7 mouse cellular contexts compared by ENCODE assay signal in genomic region chr3:55782056-55782687, GRCm38 (mm10). TPM values are rescaled to one million over a fixed set of nuclear protein-coding genes. Genes with fewer than 3 reads are reported as not detected.
A peak's percentile ranks its signal among the peaks of the same experiment; 100 is the strongest.
DNase-seq lines count a peak whose midpoint lies in the region; ATAC-seq lines count a peak whose summit lies in the region.

Mab21l1 (plus strand) TSS chr3:55782510.

- peak; percentile 94 for DNase-seq in NIH3T3 (ENCODE audit: low read depth)
- peak; percentile 63 for DNase-seq in forebrain, embryonic 14.5 days (ENCODE audit: low spot score)
- DNase-seq in liver, embryonic 13.5 days, result no peak
- DNase-seq in right cerebral cortex, adult 2 months (ENCODE audit: low spot score in 2 of 2), result no peak

- H3K36me3 ChIP-seq in forebrain, embryonic 14.5 days (ENCODE audit: control insufficient read depth, insufficient read depth, low read length), result no peaks in the 10 kb centered on the region
- H3K36me3 ChIP-seq in hindbrain, embryonic 13.5 days, result no peaks in the 10 kb centered on the region
- no peaks in the 10 kb centered on the region for H3K36me3 ChIP-seq in liver, embryonic 13.5 days
- no peaks in the 10 kb centered on the region for H3K36me3 ChIP-seq in stomach, embryonic 15.5 days

- H3K27me3 ChIP-seq in forebrain, embryonic 14.5 days (replicated peaks; ENCODE audit: control insufficient read depth, insufficient read depth, low read length), result peaks cover 77% of the 10 kb centered on the region
- H3K27me3 ChIP-seq in hindbrain, embryonic 13.5 days, result peaks cover 20% of the 10 kb centered on the region; the same call in 1 of the 2 replicates
- peaks cover 87% of the 10 kb centered on the region for H3K27me3 ChIP-seq in liver, embryonic 13.5 days
- H3K27me3 ChIP-seq in stomach, embryonic 15.5 days (replicated peaks), result peaks cover 50% of the 10 kb centered on the region

- peak within 1 kb of the TSS; percentile 0; the same call in 1 of the 2 replicates for H3K27ac ChIP-seq in brown adipose tissue, adult 24 weeks (replicated peaks; ENCODE audit: low read depth, low read length)
- 0 out of 2 replicates have a peak within 1 kb of the TSS, but pooled peaks have one; percentile 60 for H3K27ac ChIP-seq in forebrain, embryonic 14.5 days (ENCODE audit: low read depth, low read length)
- peak within 1 kb of the TSS; percentile 98 for H3K27ac ChIP-seq in hindbrain, embryonic 13.5 days
- H3K27ac ChIP-seq in liver, embryonic 13.5 days, result no peak within 1 kb of the TSS
- H3K27ac ChIP-seq in stomach, embryonic 15.5 days, result no peak within 1 kb of the TSS

- peak; percentile 56 for ATAC-seq in forebrain, embryonic 14.5 days
- peak; percentile 72 for ATAC-seq in hindbrain, embryonic 13.5 days (ENCODE audit: low FRiP score)
- ATAC-seq in liver, embryonic 13.5 days (ENCODE audit: low read depth), result no peak
- no peak for ATAC-seq in stomach, embryonic 15.5 days (ENCODE audit: insufficient read depth, low FRiP score, low read depth)

- 1% methylated on average over 16 of the region's 16 CpGs for WGBS in forebrain, embryonic 14.5 days
- 3% methylated on average over 16 of the region's 16 CpGs for WGBS in hindbrain, embryonic 13.5 days
- WGBS in liver, embryonic 13.5 days (ENCODE audit: insufficient replicate concordance), result 3% methylated on average over 16 of the region's 16 CpGs
- WGBS in stomach, embryonic 15.5 days, result 20% methylated on average over 16 of the region's 16 CpGs

- peak within 1 kb of the TSS; percentile 60 for H3K4me3 ChIP-seq in brown adipose tissue, adult 24 weeks (ENCODE audit: insufficient read depth, low read depth, low read length)
- peak within 1 kb of the TSS; percentile 19 for H3K4me3 ChIP-seq in forebrain, embryonic 14.5 days (ENCODE audit: low read depth, low read length)
- peak within 1 kb of the TSS; percentile 65 for H3K4me3 ChIP-seq in hindbrain, embryonic 13.5 days
- H3K4me3 ChIP-seq in liver, embryonic 13.5 days (replicated peaks), result peak within 1 kb of the TSS; percentile 32
- peak within 1 kb of the TSS; percentile 26 for H3K4me3 ChIP-seq in stomach, embryonic 15.5 days (replicated peaks)

- H3K9ac ChIP-seq in forebrain, embryonic 14.5 days (ENCODE audit: low read length), result peak within 1 kb of the TSS; percentile 45
- peak within 1 kb of the TSS; percentile 97 for H3K9ac ChIP-seq in hindbrain, embryonic 13.5 days
- H3K9ac ChIP-seq in liver, embryonic 13.5 days, result no peak within 1 kb of the TSS
- no peak within 1 kb of the TSS for H3K9ac ChIP-seq in stomach, embryonic 15.5 days

- H3K4me2 ChIP-seq in forebrain, embryonic 14.5 days (ENCODE audit: low read length), result peak within 1 kb of the TSS; percentile 44
- H3K4me2 ChIP-seq in hindbrain, embryonic 13.5 days, result peak within 1 kb of the TSS; percentile 69
- H3K4me2 ChIP-seq in liver, embryonic 13.5 days, result peak within 1 kb of the TSS; percentile 51
- peak within 1 kb of the TSS; percentile 37 for H3K4me2 ChIP-seq in stomach, embryonic 15.5 days

- no peaks in the 10 kb centered on the region for H3K4me1 ChIP-seq in brown adipose tissue, adult 24 weeks (ENCODE audit: control insufficient read depth, insufficient read depth, insufficient read length, low read length)
- H3K4me1 ChIP-seq in forebrain, embryonic 14.5 days (ENCODE audit: control insufficient read depth, insufficient read depth, low read length), result peaks cover 19% of the 10 kb centered on the region
- H3K4me1 ChIP-seq in hindbrain, embryonic 13.5 days (replicated peaks), result peaks cover 57% of the 10 kb centered on the region
- peaks cover 22% of the 10 kb centered on the region for H3K4me1 ChIP-seq in liver, embryonic 13.5 days (replicated peaks)
- no peaks in the 10 kb centered on the region; the same call in none of the 2 replicates for H3K4me1 ChIP-seq in stomach, embryonic 15.5 days

- no peaks in the 10 kb centered on the region for H3K9me3 ChIP-seq in forebrain, embryonic 14.5 days (replicated peaks; ENCODE audit: control insufficient read depth, low read length)
- no peaks in the 10 kb centered on the region for H3K9me3 ChIP-seq in hindbrain, embryonic 13.5 days
- H3K9me3 ChIP-seq in liver, embryonic 13.5 days (replicated peaks), result no peaks in the 10 kb centered on the region
- H3K9me3 ChIP-seq in stomach, embryonic 15.5 days, result no peaks in the 10 kb centered on the region

RNA-seq across cellular contexts. Expression of gene Mab21l1, which starts in this region (rescaled TPM):
- polyA plus RNA-seq in brown adipose tissue, adult 24 weeks (2012; ENCODE audit: insufficient read depth, insufficient read length, missing spikeins), result not detected in 2 replicates
- 18.2 and 20.6 TPM in 2 replicates for polyA plus RNA-seq in forebrain, embryonic 14.5 days (2014; fragmentation: Nextera tagmentation; extraction: Ambion mirVana)
- 167 and 174 TPM in 2 replicates for polyA plus RNA-seq in hindbrain, embryonic 13.5 days (2015; fragmentation: Nextera tagmentation; extraction: Ambion mirVana)
- polyA plus RNA-seq in liver, embryonic 13.5 days (2015; fragmentation: Nextera tagmentation; extraction: Ambion mirVana), result 0.22 and 0.25 TPM in 2 replicates
- 8.9 and 9.9 TPM in 2 replicates for polyA plus RNA-seq in stomach, embryonic 15.5 days (2015; fragmentation: Nextera tagmentation; extraction: Ambion mirVana)

Comparison
In these comparisons a context has a peak if more than half of its experiments do, and no peak if none do; other contexts are left out.
1. DNase-seq: peak in NIH3T3 (single experiment) and forebrain, embryonic 14.5 days (single experiment); none in liver, embryonic 13.5 days (single experiment) and right cerebral cortex, adult 2 months (0 of 2).
2. H3K27ac ChIP-seq: peak in brown adipose tissue, adult 24 weeks (single experiment), forebrain, embryonic 14.5 days (single experiment) and hindbrain, embryonic 13.5 days (single experiment); none in liver, embryonic 13.5 days (single experiment) and stomach, embryonic 15.5 days (single experiment).
3. ATAC-seq: peak in forebrain, embryonic 14.5 days (single experiment) and hindbrain, embryonic 13.5 days (single experiment); none in liver, embryonic 13.5 days (single experiment) and stomach, embryonic 15.5 days (single experiment).
4. H3K9ac ChIP-seq: peak in forebrain, embryonic 14.5 days (single experiment) and hindbrain, embryonic 13.5 days (single experiment); none in liver, embryonic 13.5 days (single experiment) and stomach, embryonic 15.5 days (single experiment).
5. Peak in every context shown above with its lines, with median percentiles within 50 percentile points of each other: H3K4me3 ChIP-seq and H3K4me2 ChIP-seq.